9 mouse cellular contexts compared by ENCODE assay signal in the genomic region with DNA sequence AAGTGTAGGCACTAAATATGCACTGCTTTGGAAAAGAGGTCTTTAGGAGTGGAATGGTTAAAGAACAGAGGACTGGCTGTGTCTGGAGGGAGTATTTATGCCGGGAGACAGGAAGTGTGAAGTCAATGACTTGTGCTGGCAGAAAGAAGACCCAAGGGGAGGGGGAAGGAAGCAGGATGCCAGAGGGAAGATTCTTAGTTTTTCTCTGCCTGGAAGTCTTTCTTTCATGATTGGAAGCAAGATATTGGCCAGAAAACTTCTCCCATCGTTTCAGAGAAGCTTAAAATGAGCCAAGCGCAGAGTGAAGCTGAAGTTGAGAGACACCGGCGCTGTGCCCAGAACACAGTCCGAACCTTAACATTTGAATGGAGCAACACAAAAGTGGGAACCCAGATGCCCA. TPM values are rescaled to one million over a fixed set of nuclear protein-coding genes. Genes with fewer than 3 reads are reported as not detected.
A peak's percentile ranks its signal among the peaks of the same experiment; 100 is the strongest.
DNase-seq lines count a peak whose midpoint lies in the region; ATAC-seq and TF ChIP-seq lines count a peak whose summit lies in the region.
"Had no signal": no experiment of that assay in that cellular context is flagged by ENCODE, and none has a peak within 500 bp of the region (broad histone marks: within the 10 kb centered on the region; RNA-seq: fewer than 3 reads in every experiment).

No protein-coding gene starts in this region.

- H3K27me3 ChIP-seq in forebrain, postnatal 0 days (ENCODE audit: insufficient read depth, low read length), result no peaks in the 10 kb centered on the region
- no peaks in the 10 kb centered on the region for H3K27me3 ChIP-seq in forebrain, embryonic 10.5 days (ENCODE audit: poor library complexity, severe bottlenecking)
- H3K27me3 ChIP-seq in intestine, embryonic 15.5 days (replicated peaks), result no peaks in the 10 kb centered on the region
- H3K27me3 ChIP-seq in midbrain, embryonic 10.5 days (ENCODE audit: low read depth, poor library complexity, severe bottlenecking), result no peaks in the 10 kb centered on the region

- 56% methylated on average over 6 of the region's 6 CpGs for WGBS in forebrain, postnatal 0 days
- 87% methylated on average over 6 of the region's 6 CpGs for WGBS in forebrain, embryonic 10.5 days
- WGBS in intestine, embryonic 15.5 days, result 62% methylated on average over 6 of the region's 6 CpGs
- WGBS in midbrain, embryonic 10.5 days, result 79% methylated on average over 6 of the region's 6 CpGs

- no peak overlapping the region for H3K4me3 ChIP-seq in forebrain, postnatal 0 days (ENCODE audit: low read depth, low read length)
- no peak overlapping the region for H3K4me3 ChIP-seq in forebrain, embryonic 10.5 days
- no peak overlapping the region for H3K4me3 ChIP-seq in intestine, embryonic 15.5 days (replicated peaks)
- no peak overlapping the region for H3K4me3 ChIP-seq in midbrain, embryonic 10.5 days

- no peak for TF ChIP-seq CTCF in forebrain, postnatal 0 days (IDR thresholded peaks at IDR 0.05; ENCODE audit: low read depth)

- H3K9me3 ChIP-seq in forebrain, postnatal 0 days (ENCODE audit: low read length), result no peaks in the 10 kb centered on the region
- H3K9me3 ChIP-seq in forebrain, embryonic 10.5 days, result no peaks in the 10 kb centered on the region
- H3K9me3 ChIP-seq in intestine, embryonic 15.5 days, result no peaks in the 10 kb centered on the region
- no peaks in the 10 kb centered on the region for H3K9me3 ChIP-seq in midbrain, embryonic 10.5 days (replicated peaks)
- H3K9me3 ChIP-seq: G1E had no signal

- H3K27ac ChIP-seq in forebrain, postnatal 0 days (ENCODE audit: low read depth, low read length), result no peak overlapping the region
- no peak overlapping the region for H3K27ac ChIP-seq in forebrain, embryonic 10.5 days
- H3K27ac ChIP-seq in intestine, embryonic 15.5 days, result peak overlapping the region; percentile 20; the same call in 1 of the 2 replicates
- no peak overlapping the region for H3K27ac ChIP-seq in midbrain, embryonic 10.5 days (replicated peaks)

- H3K4me1 ChIP-seq in forebrain, postnatal 0 days (ENCODE audit: insufficient read depth), result no peaks in the 10 kb centered on the region
- H3K4me1 ChIP-seq in forebrain, embryonic 10.5 days, result no peaks in the 10 kb centered on the region
- H3K4me1 ChIP-seq in intestine, embryonic 15.5 days (replicated peaks), result no peaks in the 10 kb centered on the region
- H3K4me1 ChIP-seq in midbrain, embryonic 10.5 days, result no peaks in the 10 kb centered on the region

- peak; percentile 91 for ATAC-seq in forebrain, postnatal 0 days
- 0 out of 2 replicates have a peak, but pooled peaks have one; percentile 59 for ATAC-seq in intestine, embryonic 15.5 days

- no peaks in the 10 kb centered on the region for H3K36me3 ChIP-seq in forebrain, postnatal 0 days (ENCODE audit: insufficient read depth)
- H3K36me3 ChIP-seq in forebrain, embryonic 10.5 days (replicated peaks), result no peaks in the 10 kb centered on the region
- H3K36me3 ChIP-seq in intestine, embryonic 15.5 days, result no peaks in the 10 kb centered on the region
- H3K36me3 ChIP-seq in midbrain, embryonic 10.5 days, result no peaks in the 10 kb centered on the region
- H3K36me3 ChIP-seq: G1E had no signal

- H3K9ac ChIP-seq in forebrain, postnatal 0 days, result no peak overlapping the region
- H3K9ac ChIP-seq in intestine, embryonic 15.5 days, result no peak overlapping the region

- DNase-seq in forebrain, postnatal 0 days, result peak; percentile 45
- DNase-seq in forebrain, embryonic 10.5 days (ENCODE audit: extremely low spot score, low spot score), result no peak
- DNase-seq in urinary bladder, postnatal 14 days (ENCODE audit: low spot score), result peak; percentile 21
- DNase-seq in urinary bladder, postnatal 10 days (ENCODE audit: low spot score), result no peak
- peak; percentile 69 for DNase-seq in right cerebral cortex, postnatal 10 days (ENCODE audit: low spot score in 2 of 2)
- no peak for DNase-seq in B cell, adult 2 months
- DNase-seq in midbrain, embryonic 10.5 days (ENCODE audit: low spot score), result no peak

- no peak overlapping the region for H3K4me2 ChIP-seq in forebrain, postnatal 0 days (ENCODE audit: low read depth)
- peak overlapping the region; percentile 16 for H3K4me2 ChIP-seq in intestine, embryonic 15.5 days (replicated peaks)

RNA-seq across cellular contexts. Expression of a gene that starts 36.9 kb away (rescaled TPM):
- total RNA-seq in forebrain, postnatal 0 days (2014; rRNA removed), result 34.5 and 43.6 TPM in 2 replicates
- 39.6 and 44.3 TPM in 2 replicates for polyA plus RNA-seq in forebrain, postnatal 0 days (2015; fragmentation: Nextera tagmentation; extraction: Ambion mirVana)
- 286 and 289 TPM in 2 replicates for polyA plus RNA-seq in forebrain, embryonic 10.5 days (2016; fragmentation: Nextera tagmentation; extraction: Ambion mirVana)
- 131 and 144 TPM in 2 replicates for polyA plus RNA-seq in intestine, embryonic 15.5 days (2015; fragmentation: Nextera tagmentation; extraction: Ambion mirVana)
- 266 and 278 TPM in 2 replicates for polyA plus RNA-seq in midbrain, embryonic 10.5 days (2016; fragmentation: Nextera tagmentation; extraction: Ambion mirVana)

RNA-seq across cellular contexts. Expression of a gene that starts 52.8 kb away (rescaled TPM):
- total RNA-seq in forebrain, postnatal 0 days (2014; rRNA removed), result 125 and 135 TPM in 2 replicates
- polyA plus RNA-seq in forebrain, postnatal 0 days (2015; fragmentation: Nextera tagmentation; extraction: Ambion mirVana), result 131 and 136 TPM in 2 replicates
- 36.7 and 38.4 TPM in 2 replicates for polyA plus RNA-seq in forebrain, embryonic 10.5 days (2016; fragmentation: Nextera tagmentation; extraction: Ambion mirVana)
- polyA plus RNA-seq in intestine, embryonic 15.5 days (2015; fragmentation: Nextera tagmentation; extraction: Ambion mirVana), result 52.4 and 53.4 TPM in 2 replicates
- polyA plus RNA-seq in midbrain, embryonic 10.5 days (2016; fragmentation: Nextera tagmentation; extraction: Ambion mirVana), result 46.4 and 49.4 TPM in 2 replicates

Comparison
In these comparisons a context has a peak if more than half of its experiments do, and no peak if none do; other contexts are left out.
1. DNase-seq: peak in forebrain, postnatal 0 days (single experiment), urinary bladder, postnatal 14 days (single experiment) and right cerebral cortex, postnatal 10 days (2 of 2); none in forebrain, embryonic 10.5 days (single experiment), urinary bladder, postnatal 10 days (single experiment), B cell, adult 2 months (0 of 2) and midbrain, embryonic 10.5 days (single experiment).